Mouse (Mus musculus) neural tube, embryonic 13.5 days (tissue): Measurements from ENCODE around the gene Rpap1. TPM values are rescaled to one million over a fixed set of nuclear protein-coding genes. Genes with fewer than 3 reads are reported as not detected.

Experiments used
- ATAC-seq: fragments of 200-750 bp; cut with Nextera tagmentation; 2 replicates; pipeline ENCODE4 v1.8.0; 2017; ENCODE audit warnings: low read depth, mild to moderate bottlenecking, moderate TSS enrichment, moderate library complexity
- H3K27ac ChIP-seq: fragments of 300-500 bp; sonication (generic); replicated peaks from 2 replicates; pipeline ENCODE4 v1.5.1; 2015; ENCODE audit warnings: moderate library complexity, mild to moderate bottlenecking, inconsistent platforms
- H3K27me3 ChIP-seq: fragments of 300-500 bp; sonication (generic); 2 replicates; pipeline ENCODE4 v1.6.1; 2015; ENCODE audit warnings: mild to moderate bottlenecking, inconsistent platforms
- H3K36me3 ChIP-seq: fragments of 300-500 bp; sonication (generic); 2 replicates; pipeline ENCODE4 v1.6.1; 2015; ENCODE audit warnings: mild to moderate bottlenecking, inconsistent platforms
- H3K4me1 ChIP-seq: fragments of 300-500 bp; sonication (generic); replicated peaks from 2 replicates; pipeline ENCODE4 v1.6.1; 2015; ENCODE audit warnings: inconsistent platforms
- H3K4me2 ChIP-seq: fragments of 300-500 bp; sonication (generic); 2 replicates; pipeline ENCODE4 v1.6.1; 2015; ENCODE audit warnings: inconsistent platforms, mild to moderate bottlenecking, moderate library complexity
- H3K4me3 ChIP-seq: fragments of 300-500 bp; sonication (generic); 2 replicates; pipeline ENCODE4 v1.5.1; 2015; ENCODE audit warnings: mild to moderate bottlenecking, inconsistent platforms
- H3K9ac ChIP-seq: fragments of 300-500 bp; sonication (generic); 2 replicates; pipeline ENCODE4 v1.6.1; 2015; ENCODE audit warnings: moderate library complexity, mild to moderate bottlenecking, inconsistent platforms
- H3K9me3 ChIP-seq: fragments of 300-500 bp; sonication (generic); 2 replicates; pipeline ENCODE4 v1.6.1; 2016; ENCODE audit warnings: inconsistent platforms
- WGBS: fragments of 180-500 bp; shearing (Covaris S2); methylation state at CpG from one replicate; pipeline ENCODE4 v1.1.7; 2015; 5-methylcytosine and 5-hydroxymethylcytosine counted together
- polyA plus RNA-seq: library from polyadenylated mRNA; unstranded; fragments of >200 nt; fragmentation: Nextera tagmentation; extraction: Ambion mirVana; gene quantifications from 2 replicates; pipeline ENCODE4 v1.2.1, GENCODE M21; 2015

Gene Rpap1
- polyA plus RNA-seq, 1 experiment from 2014 or later: 21.0 TPM

- H3K27me3 ChIP-seq: peaks cover 11% of the 10 kb centered on the region
- H3K36me3 ChIP-seq: peaks cover 15% of the 10 kb centered on the region
- no peak overlapping the region for H3K27ac ChIP-seq
- no peaks in the 10 kb centered on the region for H3K9me3 ChIP-seq
- H3K4me3 ChIP-seq: no peak overlapping the region
- no peak for ATAC-seq
- 0 out of 2 replicates have a peak overlapping the region, but pooled peaks have one; percentile 2 for H3K9ac ChIP-seq
- H3K4me1 ChIP-seq: peaks cover 53% of the 10 kb centered on the region
- H3K4me2 ChIP-seq: no peak overlapping the region
- WGBS: 46% methylated on average over 8 of the region's 8 CpGs
Observed at GRCm38 (mm10) chr2:119805536-119805935, 18.2 kb upstream of the Rpap1 start.

- no peaks in the 10 kb centered on the region for H3K9me3 ChIP-seq
- H3K36me3 ChIP-seq: peaks cover 7% of the 10 kb centered on the region
- H3K9ac ChIP-seq: no peak overlapping the region
- peaks cover 60% of the 10 kb centered on the region for H3K4me1 ChIP-seq
- H3K4me2 ChIP-seq: no peak overlapping the region
- H3K4me3 ChIP-seq: no peak overlapping the region
- peak; percentile 16; the same call in 1 of the 2 replicates for ATAC-seq
- peaks cover 11% of the 10 kb centered on the region for H3K27me3 ChIP-seq
- WGBS: 27% methylated on average over 9 of the region's 9 CpGs
- H3K27ac ChIP-seq: peak overlapping the region; percentile 69; the same call in 1 of the 2 replicates
Observed at GRCm38 (mm10) chr2:119804776-119805175, 17.4 kb upstream of the Rpap1 start.

GRCm38 (mm10) chr2:119804275-119804628 lies 16.9 kb upstream of the Rpap1 start:
- Histone ChIP-seq H3K4me3 (no peak overlapping the region), H3K27ac (peak overlapping the region; percentile 69), H3K27me3 (peaks cover 11% of the 10 kb centered on the region), H3K4me2 (no peak overlapping the region), H3K9ac (no peak overlapping the region), H3K36me3 (peaks cover 6% of the 10 kb centered on the region), H3K9me3 (no peaks in the 10 kb centered on the region), H3K4me1 (peaks cover 60% of the 10 kb centered on the region)
- 38% methylated on average over 5 of the region's 5 CpGs for WGBS
- ATAC-seq: no peak

- Histone ChIP-seq H3K27me3 (peaks cover 11% of the 10 kb centered on the region), H3K27ac (peak overlapping the region; percentile 69), H3K4me3 (no peak overlapping the region), H3K4me1 (peaks cover 62% of the 10 kb centered on the region), H3K9ac (0 out of 2 replicates have a peak overlapping the region, but pooled peaks have one; percentile 41), H3K36me3 (peaks cover 6% of the 10 kb centered on the region), H3K9me3 (no peaks in the 10 kb centered on the region), H3K4me2 (no peak overlapping the region)
- 0 out of 2 replicates have a peak, but pooled peaks have one; percentile 24 for ATAC-seq
- WGBS: 13% methylated on average over 6 of the region's 6 CpGs
Observed at GRCm38 (mm10) chr2:119803618-119804274, 16.4 kb upstream of the Rpap1 start.

- Histone ChIP-seq H3K27me3 (peaks cover 19% of the 10 kb centered on the region), H3K9ac (peak overlapping the region; percentile 12; the same call in 1 of the 2 replicates), H3K4me3 (no peak overlapping the region), H3K36me3 (peaks cover 5% of the 10 kb centered on the region), H3K9me3 (no peaks in the 10 kb centered on the region), H3K4me2 (peak overlapping the region; percentile 4; the same call in 1 of the 2 replicates), H3K27ac (peak overlapping the region; percentile 69), H3K4me1 (peaks cover 65% of the 10 kb centered on the region)
- peak; percentile 21; the same call in 1 of the 2 replicates for ATAC-seq
- WGBS: 29% methylated on average over 10 of the region's 10 CpGs
Observed at GRCm38 (mm10) chr2:119802767-119803617, 15.7 kb upstream of the Rpap1 start.

GRCm38 (mm10) chr2:119800876-119801846 lies 13.8 kb upstream of the Rpap1 start:
- peak overlapping the region; percentile 92 for H3K9ac ChIP-seq
- H3K4me2 ChIP-seq: peak overlapping the region; percentile 97
- peaks cover 37% of the 10 kb centered on the region for H3K27me3 ChIP-seq
- H3K36me3 ChIP-seq: no peaks in the 10 kb centered on the region
- ATAC-seq: no peak
- peaks cover 66% of the 10 kb centered on the region for H3K4me1 ChIP-seq
- no peak overlapping the region for H3K27ac ChIP-seq
- H3K4me3 ChIP-seq: peak overlapping the region; percentile 77
- WGBS: 57% methylated on average over 15 of the region's 15 CpGs
- H3K9me3 ChIP-seq: no peaks in the 10 kb centered on the region

- Histone ChIP-seq H3K36me3 (no peaks in the 10 kb centered on the region), H3K4me3 (peak overlapping the region; percentile 77), H3K4me1 (peaks cover 60% of the 10 kb centered on the region), H3K9ac (peak overlapping the region; percentile 92), H3K4me2 (peak overlapping the region; percentile 97), H3K27me3 (peaks cover 41% of the 10 kb centered on the region), H3K9me3 (no peaks in the 10 kb centered on the region), H3K27ac (0 out of 2 replicates have a peak overlapping the region, but pooled peaks have one; percentile 33)
- 1% methylated on average over 20 of the region's 27 CpGs for WGBS
- ATAC-seq: peak; percentile 6; the same call in 1 of the 2 replicates
Observed at GRCm38 (mm10) chr2:119799961-119800550, 12.7 kb upstream of the Rpap1 start.

GRCm38 (mm10) chr2:119799181-119799960 lies 12.0 kb upstream of the Rpap1 start:
- Histone ChIP-seq H3K27me3 (peaks cover 44% of the 10 kb centered on the region), H3K4me3 (peak overlapping the region; percentile 77), H3K27ac (0 out of 2 replicates have a peak overlapping the region, but pooled peaks have one; percentile 33), H3K4me1 (peaks cover 53% of the 10 kb centered on the region), H3K9me3 (no peaks in the 10 kb centered on the region), H3K36me3 (no peaks in the 10 kb centered on the region), H3K9ac (peak overlapping the region; percentile 92), H3K4me2 (peak overlapping the region; percentile 97)
- peak; percentile 76 for ATAC-seq
- under 1% methylated on average over 48 of the region's 89 CpGs for WGBS

GRCm38 (mm10) chr2:119798246-119798927 lies 11.1 kb upstream of the Rpap1 start:
- H3K9ac ChIP-seq: no peak overlapping the region
- H3K27me3 ChIP-seq: peaks cover 46% of the 10 kb centered on the region
- 9% methylated on average over 13 of the region's 13 CpGs for WGBS
- no peaks in the 10 kb centered on the region for H3K9me3 ChIP-seq
- H3K4me3 ChIP-seq: no peak overlapping the region
- H3K4me2 ChIP-seq: peak overlapping the region; percentile 97
- no peaks in the 10 kb centered on the region for H3K36me3 ChIP-seq
- peaks cover 44% of the 10 kb centered on the region for H3K4me1 ChIP-seq
- no peak overlapping the region for H3K27ac ChIP-seq
- no peak for ATAC-seq

GRCm38 (mm10) chr2:119797279-119797783 lies 10.0 kb upstream of the Rpap1 start, which contains the start of gene Tyro3:
TSS of gene Tyro3 (plus strand) at chr2:119797733.
- Histone ChIP-seq H3K9ac (no peak within 1 kb of the TSS), H3K4me3 (no peak within 1 kb of the TSS), H3K9me3 (no peaks in the 10 kb centered on the region), H3K36me3 (no peaks in the 10 kb centered on the region), H3K4me2 (peak within 1 kb of the TSS; percentile 97; the same call in 1 of the 2 replicates), H3K27ac (no peak within 1 kb of the TSS), H3K4me1 (peaks cover 33% of the 10 kb centered on the region), H3K27me3 (peaks cover 46% of the 10 kb centered on the region)
- no peak for ATAC-seq
- 70% methylated on average over 5 of the region's 5 CpGs for WGBS
